Mouse (Mus musculus): Measurements from ENCODE around the gene Tmem256. TPM values are rescaled to one million over a fixed set of nuclear protein-coding genes. Genes with fewer than 3 reads are reported as not detected.

Tmem256 gene
- 100 to 1,000 TPM; 189 to 220 TPM for total RNA-seq (2021)

- intact Hi-C loops (cut with DNase I), result loop anchor here (2.0 kb wide), 1 partner anchor 39 kb away; no protein-coding TSS in a partner anchor
- DNase-seq, result peak; percentile 92 to 95
Observed at GRCm38 (mm10) chr11:69837952-69838713, at the start of gene Tmem256. TSS of gene Tmem256 (plus strand) at chr11:69838514.

GRCm38 (mm10) chr11:69789431-69789830, 48.9 kb upstream of the Tmem256 start:
- intact Hi-C loops (cut with DNase I), result no loop called here
- DNase-seq, result no peak

- intact Hi-C loops (cut with DNase I), result no loop called here
- no peak for DNase-seq
Observed at GRCm38 (mm10) chr11:69791420-69791819, 46.9 kb upstream of the Tmem256 start.

- intact Hi-C loops (cut with DNase I), result no loop called here
- DNase-seq, result no peak
Observed at GRCm38 (mm10) chr11:69793429-69793828, 44.9 kb upstream of the Tmem256 start.

GRCm38 (mm10) chr11:69795168-69795982, 42.9 kb upstream of the Tmem256 start, which contains the start of gene Chrnb1:
TSS of gene Chrnb1 (minus strand) at chr11:69795943.
- DNase-seq, result peak; percentile 91 to 92
- intact Hi-C loops (cut with DNase I), result loop anchor here (2.0 kb wide), 1 partner anchor 29 kb away; no protein-coding TSS in a partner anchor

GRCm38 (mm10) chr11:69795983-69796435, 42.3 kb upstream of the Tmem256 start:
- DNase-seq, result no peak
- intact Hi-C loops (cut with DNase I), result loop anchor here (2.0 kb wide), 1 partner anchor 29 kb away; no protein-coding TSS in a partner anchor

- DNase-seq, result no peak
- intact Hi-C loops (cut with DNase I), result no loop called here
Observed at GRCm38 (mm10) chr11:69797924-69798323, 40.4 kb upstream of the Tmem256 start.

GRCm38 (mm10) chr11:69799394-69800137, 38.7 kb upstream of the Tmem256 start:
- no peak for DNase-seq
- intact Hi-C loops (cut with DNase I), result loop anchor here (5.0 kb wide), 1 partner anchor 117 kb away; the partner anchor contains the start of gene Senp3

GRCm38 (mm10) chr11:69800138-69800391, 38.2 kb upstream of the Tmem256 start:
- no peak for DNase-seq
- intact Hi-C loops (cut with DNase I), result loop anchor here (5.0 kb wide), 1 partner anchor 118 kb away; the partner anchor contains the start of gene Senp3

- peak; percentile 47 to 48 for DNase-seq
- intact Hi-C loops (cut with DNase I), result loop anchor here (5.0 kb wide), 1 partner anchor 118 kb away; the partner anchor contains the start of gene Senp3
Observed at GRCm38 (mm10) chr11:69800392-69801197, 37.7 kb upstream of the Tmem256 start.

GRCm38 (mm10) chr11:69801379-69801977, 36.8 kb upstream of the Tmem256 start, which contains the start of gene Fgf11:
TSS of gene Fgf11 (minus strand) at chr11:69801857.
- DNase-seq, result no peak
- intact Hi-C loops (cut with DNase I), result loop anchor here (5.0 kb wide), 1 partner anchor 119 kb away; the partner anchor contains the start of gene Senp3

- DNase-seq, result peak; percentile 92
- intact Hi-C loops (cut with DNase I), result loop anchor here (2.0 to 5.0 kb wide), 5 partner anchors 32 to 120 kb away; partner anchors contain the start of genes Polr2a and Senp3
Observed at GRCm38 (mm10) chr11:69802648-69803105, 35.6 kb upstream of the Tmem256 start.

- intact Hi-C loops (cut with DNase I), result loop anchor here (2.0 to 5.0 kb wide), 5 partner anchors 31 to 121 kb away; partner anchors contain the start of genes Polr2a and Senp3
- DNase-seq, result no peak
Observed at GRCm38 (mm10) chr11:69803328-69803727, 35.0 kb upstream of the Tmem256 start.

- DNase-seq, result peak; percentile 78 to 82
- intact Hi-C loops (cut with DNase I), result loop anchor here (2.0 to 5.0 kb wide), 5 partner anchors 31 to 122 kb away; partner anchors contain the start of genes Polr2a and Senp3
Observed at GRCm38 (mm10) chr11:69803786-69804651, 34.3 kb upstream of the Tmem256 start.

- intact Hi-C loops (cut with DNase I), result loop anchor here (5.0 kb wide), 1 partner anchor 122 kb away; the partner anchor contains the start of gene Senp3
Observed at GRCm38 (mm10) chr11:69804652-69804940, 33.7 kb upstream of the Tmem256 start.

GRCm38 (mm10) chr11:69804972-69805909, 33.1 kb upstream of the Tmem256 start, which contains the start of gene Tmem102:
TSS of gene Tmem102 (minus strand) at chr11:69805624.
- no peak for DNase-seq

More at GRCm38 (mm10) chr11:69804652-69804940, 33.7 kb upstream of the Tmem256 start:
- DNase-seq, result peak; percentile 23 to 41

More at GRCm38 (mm10) chr11:69804972-69805909, 33.1 kb upstream of the Tmem256 start, which contains the start of gene Tmem102:
- intact Hi-C loops (cut with DNase I), result loop anchor here (5.0 kb wide), 1 partner anchor 123 kb away; the partner anchor contains the start of gene Senp3
